Mouse (Mus musculus): ENCODE measurements around the gene Olfr417. TPM values are rescaled to one million over a fixed set of nuclear protein-coding genes. Genes with fewer than 3 reads are reported as not detected.
"Not testable (repeated sequence)": the region's sequence is repeated elsewhere in the genome, so short reads cannot be mapped to it uniquely, and the experiment has no call there.

The Olfr417 gene
- polyA plus RNA-seq (2014; fragmentation: Nextera tagmentation; extraction: Ambion mirVana): not detected in 2 replicates

DNA sequence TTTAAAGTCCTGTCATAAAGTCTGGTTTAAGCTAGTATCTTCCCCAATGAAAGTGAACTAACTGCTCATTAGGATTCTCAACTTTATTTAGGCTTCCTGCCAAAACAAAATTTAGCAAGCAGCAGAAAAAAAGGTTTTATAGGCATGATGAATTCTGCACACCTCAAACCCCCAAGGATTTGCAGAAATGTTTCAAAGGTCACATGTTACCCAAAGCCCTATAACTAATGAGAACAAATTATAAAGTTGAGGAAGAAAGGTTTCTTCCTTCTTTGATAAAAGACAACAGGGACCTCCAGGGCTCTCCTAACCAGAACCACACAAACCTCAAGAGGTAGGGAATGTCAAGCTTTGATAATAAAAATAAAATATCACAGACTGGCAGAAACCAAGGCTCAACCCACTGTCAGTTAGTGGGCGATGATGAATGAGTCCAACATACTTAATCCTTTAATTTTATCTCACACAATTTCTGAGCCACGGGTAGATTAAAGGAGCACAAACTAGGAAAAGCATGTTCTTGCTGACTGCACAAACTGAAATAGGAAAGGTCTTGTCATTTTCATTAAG, at the start of gene Olfr417:
Gene Olfr417 (plus strand): TSS at position 241 of the 570 bp plus-strand sequence.
- ATAC-seq (ENCODE audit: low FRiP score) (no peak), DNase-seq (ENCODE audit: low spot score) (no peak)
- WGBS: 82% methylated on average over 2 of the region's 2 CpGs
- no peak within 1 kb of the TSS for H3K4me2 ChIP-seq (replicated peaks; ENCODE audit: low read depth, low read length)
- no peaks in the 10 kb centered on the region for H3K36me3 ChIP-seq (ENCODE audit: control insufficient read depth, insufficient read depth, low read length)
- no peaks in the 10 kb centered on the region for H3K27me3 ChIP-seq (ENCODE audit: control insufficient read depth, insufficient read depth, low read length)
- no peak within 1 kb of the TSS for H3K27ac ChIP-seq (ENCODE audit: low read depth, low read length)
- H3K4me3 ChIP-seq (ENCODE audit: low read depth, low read length): no peak within 1 kb of the TSS
- no peaks in the 10 kb centered on the region for H3K4me1 ChIP-seq (replicated peaks; ENCODE audit: control insufficient read depth, insufficient read depth, low read length)
- no peak within 1 kb of the TSS for H3K9ac ChIP-seq (ENCODE audit: low read depth, low read length)
- H3K9me3 ChIP-seq (ENCODE audit: control insufficient read depth, low read length): no peaks in the 10 kb centered on the region

DNA sequence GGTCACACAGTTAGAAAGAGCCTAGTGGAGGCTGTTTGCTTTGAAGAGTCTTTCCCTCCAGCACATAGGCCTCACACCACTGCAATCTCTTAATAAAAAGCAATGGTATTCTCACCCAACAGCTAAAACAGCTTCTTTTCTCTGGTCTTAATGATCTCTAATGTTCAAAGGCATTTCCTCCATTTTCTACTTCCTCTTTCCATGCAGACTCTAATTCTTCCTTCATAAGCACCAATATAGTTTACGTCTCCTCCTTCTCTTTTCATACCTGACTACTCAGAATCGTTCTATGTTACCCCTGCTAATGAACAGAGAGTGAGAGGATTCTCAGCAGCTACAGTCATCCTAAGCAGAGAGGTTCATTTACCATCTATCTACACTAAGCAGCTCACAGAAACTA, 47.6 kb upstream of the Olfr417 start:
- Histone ChIP-seq H3K4me1 (replicated peaks; ENCODE audit: control insufficient read depth, insufficient read depth, low read length) (no peaks in the 10 kb centered on the region), H3K4me2 (replicated peaks; ENCODE audit: low read depth, low read length) (no peak overlapping the region), H3K36me3 (ENCODE audit: control insufficient read depth, insufficient read depth, low read length) (no peaks in the 10 kb centered on the region), H3K4me3 (ENCODE audit: low read depth, low read length) (no peak overlapping the region), H3K9me3 (ENCODE audit: control insufficient read depth, low read length) (no peaks in the 10 kb centered on the region), H3K27ac (ENCODE audit: low read depth, low read length) (no peak overlapping the region), H3K9ac (ENCODE audit: low read depth, low read length) (no peak overlapping the region), H3K27me3 (ENCODE audit: control insufficient read depth, insufficient read depth, low read length) (no peaks in the 10 kb centered on the region)
- ATAC-seq (ENCODE audit: low FRiP score) (no peak), DNase-seq (ENCODE audit: low spot score) (no peak)
- WGBS: 85% methylated on average over 2 of the region's 2 CpGs

DNA sequence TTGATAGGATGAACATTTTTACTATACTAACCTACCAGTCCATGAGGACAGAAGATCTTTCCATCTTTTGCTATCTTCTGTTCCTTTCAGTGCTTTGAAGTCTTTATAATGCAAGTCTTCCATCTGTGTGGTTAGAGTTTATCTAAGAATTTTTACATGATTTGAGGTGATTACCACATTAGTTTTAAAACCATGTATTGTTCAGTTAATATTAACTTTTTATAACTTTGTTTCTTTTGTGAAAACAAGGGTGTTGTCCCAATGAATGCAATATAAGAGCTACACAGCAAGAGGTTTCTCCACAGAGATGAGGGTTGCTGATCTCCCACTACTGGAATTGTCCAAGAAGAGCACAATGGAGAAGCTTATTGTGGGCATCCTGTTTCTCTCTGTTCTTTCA, 34.7 kb upstream of the Olfr417 start, which contains the start of gene Mptx1:
Gene Mptx1 (plus strand): TSS at position 301 of the 400 bp plus-strand sequence.
- no peaks in the 10 kb centered on the region for H3K4me1 ChIP-seq (replicated peaks; ENCODE audit: control insufficient read depth, insufficient read depth, low read length)
- H3K27me3 ChIP-seq (ENCODE audit: control insufficient read depth, insufficient read depth, low read length): no peaks in the 10 kb centered on the region
- no peak within 1 kb of the TSS for H3K4me2 ChIP-seq (replicated peaks; ENCODE audit: low read depth, low read length)
- H3K27ac ChIP-seq (ENCODE audit: low read depth, low read length): no peak within 1 kb of the TSS
- H3K36me3 ChIP-seq (ENCODE audit: control insufficient read depth, insufficient read depth, low read length): no peaks in the 10 kb centered on the region
- H3K4me3 ChIP-seq (ENCODE audit: low read depth, low read length): no peak within 1 kb of the TSS
- no peak for ATAC-seq (ENCODE audit: low FRiP score)
- DNase-seq (ENCODE audit: low spot score): no peak
- no peaks in the 10 kb centered on the region for H3K9me3 ChIP-seq (ENCODE audit: control insufficient read depth, low read length)
- H3K9ac ChIP-seq (ENCODE audit: low read depth, low read length): no peak within 1 kb of the TSS

DNA sequence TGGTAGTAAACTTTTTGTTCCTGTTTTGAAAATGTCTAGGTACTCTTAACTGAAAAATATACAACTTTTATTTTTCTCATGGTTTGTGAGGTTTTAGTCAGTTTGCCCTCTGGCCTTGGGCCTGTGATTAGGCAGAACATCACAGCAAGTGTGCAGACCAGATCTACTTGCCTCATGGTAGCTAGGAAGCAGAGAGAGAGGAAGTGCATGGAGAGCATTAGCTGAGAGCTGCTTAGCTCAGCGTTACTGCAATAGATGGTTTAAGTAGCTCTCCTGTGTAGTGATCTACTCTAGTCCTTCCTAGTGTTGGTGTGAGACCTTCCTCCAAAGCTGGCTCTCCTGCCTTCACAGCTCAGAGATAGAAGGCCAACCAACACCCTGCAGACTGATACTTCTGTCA, 11.3 kb upstream of the Olfr417 start:
- H3K36me3 ChIP-seq (ENCODE audit: control insufficient read depth, insufficient read depth, low read length); DNase-seq (ENCODE audit: low spot score); H3K4me2 ChIP-seq (replicated peaks; ENCODE audit: low read depth, low read length); H3K27me3 ChIP-seq (ENCODE audit: control insufficient read depth, insufficient read depth, low read length); H3K4me3 ChIP-seq (ENCODE audit: low read depth, low read length); H3K4me1 ChIP-seq (replicated peaks; ENCODE audit: control insufficient read depth, insufficient read depth, low read length); ATAC-seq (ENCODE audit: low FRiP score); H3K9me3 ChIP-seq (ENCODE audit: control insufficient read depth, low read length); H3K27ac ChIP-seq (ENCODE audit: low read depth, low read length); H3K9ac ChIP-seq (ENCODE audit: low read depth, low read length): not testable (repeated sequence)
- WGBS: 74% methylated on average over 1 of the region's 1 CpGs

DNA sequence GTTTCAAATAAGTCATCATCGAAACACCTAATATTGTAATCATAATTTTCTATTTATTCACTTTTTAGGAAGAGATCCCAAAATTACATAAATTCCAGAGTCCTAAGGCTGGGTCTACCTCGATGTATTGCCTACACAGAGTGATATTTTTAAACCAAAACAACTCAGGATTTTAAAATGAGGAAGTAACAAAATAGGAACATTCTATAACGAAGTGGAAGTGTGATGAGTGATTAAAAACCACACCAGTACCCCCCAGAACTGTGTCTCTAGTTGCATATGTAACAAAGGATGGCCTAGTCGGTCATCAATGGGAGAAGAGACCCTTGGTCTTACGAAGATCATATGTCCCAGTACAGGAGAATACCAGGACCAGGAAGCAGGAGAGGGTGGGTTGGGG, 10.3 kb upstream of the Olfr417 start:
- WGBS: 71% methylated on average over 5 of the region's 5 CpGs
- no peak overlapping the region for H3K27ac ChIP-seq (ENCODE audit: low read depth, low read length)
- no peak overlapping the region for H3K4me2 ChIP-seq (replicated peaks; ENCODE audit: low read depth, low read length)
- no peak overlapping the region for H3K9ac ChIP-seq (ENCODE audit: low read depth, low read length)
- no peaks in the 10 kb centered on the region for H3K4me1 ChIP-seq (replicated peaks; ENCODE audit: control insufficient read depth, insufficient read depth, low read length)
- no peaks in the 10 kb centered on the region for H3K27me3 ChIP-seq (ENCODE audit: control insufficient read depth, insufficient read depth, low read length)
- H3K36me3 ChIP-seq (ENCODE audit: control insufficient read depth, insufficient read depth, low read length): no peaks in the 10 kb centered on the region
- DNase-seq (ENCODE audit: low spot score) (no peak), ATAC-seq (ENCODE audit: low FRiP score) (no peak)
- H3K9me3 ChIP-seq (ENCODE audit: control insufficient read depth, low read length): no peaks in the 10 kb centered on the region
- H3K4me3 ChIP-seq (ENCODE audit: low read depth, low read length): no peak overlapping the region

DNA sequence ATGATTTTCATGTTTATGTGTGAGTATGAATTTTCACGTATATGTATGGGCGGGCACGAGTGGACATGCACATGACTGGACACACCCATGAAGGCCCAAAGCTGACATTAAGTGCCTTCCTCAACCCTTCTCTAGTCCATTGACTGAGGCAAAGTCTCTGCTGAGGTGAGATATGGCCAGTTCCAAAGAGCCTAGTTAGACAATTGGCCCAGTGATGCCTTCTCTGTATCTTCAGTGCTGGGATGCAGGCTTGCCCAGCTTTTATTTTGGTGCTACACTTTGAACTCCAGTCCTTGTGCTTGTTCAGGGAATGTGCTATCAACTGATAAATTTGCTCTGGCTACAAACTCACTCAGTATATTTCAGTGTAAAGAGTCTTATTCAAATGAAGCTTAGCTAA, 8.9 kb downstream of the Olfr417 start:
- ATAC-seq (ENCODE audit: low FRiP score) (no peak), DNase-seq (ENCODE audit: low spot score) (no peak)

GRCm38 (mm10) chr1:174390746-174391145, 25.8 kb downstream of the Olfr417 start, which contains the start of gene Olfr248:
TSS of gene Olfr248 (plus strand) at chr1:174391046.
- H3K27ac ChIP-seq (ENCODE audit: low read depth, low read length): no peak within 1 kb of the TSS
- H3K9me3 ChIP-seq (ENCODE audit: control insufficient read depth, low read length): no peaks in the 10 kb centered on the region
- H3K36me3 ChIP-seq (ENCODE audit: control insufficient read depth, insufficient read depth, low read length): no peaks in the 10 kb centered on the region
- no peak within 1 kb of the TSS for H3K4me3 ChIP-seq (ENCODE audit: low read depth, low read length)
- DNase-seq (ENCODE audit: low spot score): no peak
- no peaks in the 10 kb centered on the region for H3K4me1 ChIP-seq (replicated peaks; ENCODE audit: control insufficient read depth, insufficient read depth, low read length)
- ATAC-seq (ENCODE audit: low FRiP score): no peak
- WGBS: 95% methylated on average over 2 of the region's 2 CpGs
- no peak within 1 kb of the TSS for H3K4me2 ChIP-seq (replicated peaks; ENCODE audit: low read depth, low read length)
- no peak within 1 kb of the TSS for H3K9ac ChIP-seq (ENCODE audit: low read depth, low read length)
- no peaks in the 10 kb centered on the region for H3K27me3 ChIP-seq (ENCODE audit: control insufficient read depth, insufficient read depth, low read length)

More for the DNA sequence above, 8.9 kb downstream of the Olfr417 start:
- Histone ChIP-seq H3K9ac (ENCODE audit: low read depth, low read length) (no peak overlapping the region), H3K4me2 (replicated peaks; ENCODE audit: low read depth, low read length) (no peak overlapping the region), H3K4me3 (ENCODE audit: low read depth, low read length) (no peak overlapping the region), H3K9me3 (ENCODE audit: control insufficient read depth, low read length) (no peaks in the 10 kb centered on the region), H3K36me3 (ENCODE audit: control insufficient read depth, insufficient read depth, low read length) (no peaks in the 10 kb centered on the region), H3K27me3 (ENCODE audit: control insufficient read depth, insufficient read depth, low read length) (no peaks in the 10 kb centered on the region), H3K27ac (ENCODE audit: low read depth, low read length) (no peak overlapping the region), H3K4me1 (replicated peaks; ENCODE audit: control insufficient read depth, insufficient read depth, low read length) (no peaks in the 10 kb centered on the region)
- 97% methylated on average over 3 of the region's 3 CpGs for WGBS

DNA sequence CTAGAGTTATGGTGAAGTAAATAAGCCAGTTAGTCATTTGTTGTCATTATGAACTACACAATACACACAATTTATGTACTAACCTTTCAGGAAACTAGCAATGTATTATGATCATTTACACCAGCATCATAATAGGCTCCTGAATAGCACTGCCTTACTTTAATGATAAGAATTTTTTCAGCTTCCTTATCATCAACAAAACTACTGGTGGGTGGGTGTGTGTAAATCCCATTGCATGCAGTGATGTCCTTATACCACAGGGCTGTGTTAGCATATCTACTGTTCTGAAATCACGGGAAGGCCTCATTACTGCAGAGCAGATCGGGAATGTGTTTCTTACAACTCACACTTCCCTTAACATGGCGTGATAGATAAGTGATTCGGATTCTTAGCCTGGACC, 58.0 kb downstream of the Olfr417 start:
- no peak overlapping the region for H3K9ac ChIP-seq (ENCODE audit: low read depth, low read length)
- DNase-seq (ENCODE audit: low spot score) (no peak), ATAC-seq (ENCODE audit: low FRiP score) (no peak)
- 91% methylated on average over 4 of the region's 4 CpGs for WGBS
- H3K4me2 ChIP-seq (replicated peaks; ENCODE audit: low read depth, low read length): no peak overlapping the region
- no peak overlapping the region for H3K4me3 ChIP-seq (ENCODE audit: low read depth, low read length)
- no peaks in the 10 kb centered on the region for H3K4me1 ChIP-seq (replicated peaks; ENCODE audit: control insufficient read depth, insufficient read depth, low read length)
- no peaks in the 10 kb centered on the region for H3K36me3 ChIP-seq (ENCODE audit: control insufficient read depth, insufficient read depth, low read length)
- no peaks in the 10 kb centered on the region for H3K9me3 ChIP-seq (ENCODE audit: control insufficient read depth, low read length)
- no peak overlapping the region for H3K27ac ChIP-seq (ENCODE audit: low read depth, low read length)
- no peaks in the 10 kb centered on the region for H3K27me3 ChIP-seq (ENCODE audit: control insufficient read depth, insufficient read depth, low read length)

GRCm38 (mm10) chr1:174423764-174424163, 58.8 kb downstream of the Olfr417 start, which contains the start of gene Olfr414:
TSS of gene Olfr414 (plus strand) at chr1:174424064.
- no peak within 1 kb of the TSS for H3K4me3 ChIP-seq (ENCODE audit: low read depth, low read length)
- no peak within 1 kb of the TSS for H3K4me2 ChIP-seq (replicated peaks; ENCODE audit: low read depth, low read length)
- no peaks in the 10 kb centered on the region for H3K36me3 ChIP-seq (ENCODE audit: control insufficient read depth, insufficient read depth, low read length)
- ATAC-seq (ENCODE audit: low FRiP score) (no peak), DNase-seq (ENCODE audit: low spot score) (no peak)
- no peaks in the 10 kb centered on the region for H3K9me3 ChIP-seq (ENCODE audit: control insufficient read depth, low read length)
- H3K9ac ChIP-seq (ENCODE audit: low read depth, low read length): no peak within 1 kb of the TSS
- H3K27me3 ChIP-seq (ENCODE audit: control insufficient read depth, insufficient read depth, low read length): no peaks in the 10 kb centered on the region
- 76% methylated on average over 1 of the region's 1 CpGs for WGBS
- H3K27ac ChIP-seq (ENCODE audit: low read depth, low read length): no peak within 1 kb of the TSS
- H3K4me1 ChIP-seq (replicated peaks; ENCODE audit: control insufficient read depth, insufficient read depth, low read length): no peaks in the 10 kb centered on the region

All from hindbrain, embryonic 11.5 days (tissue).